Mouse (Mus musculus) left cerebral cortex, adult 9 months (tissue): ENCODE measurements around the gene Il20rb.
A peak's percentile ranks its signal among the peaks of the same experiment; 100 is the strongest.

Experiments used
- DNase-seq, 2 experiments: peaks; one replicate each; pipeline ENCODE4 v3.0.0; 2022; ENCODE audit warnings: low spot score in 2 of 2

Il20rb gene

GRCm38 (mm10) chr9:100431355-100431754 lies 55.2 kb downstream of the Il20rb start:
- no peak for DNase-seq

GRCm38 (mm10) chr9:100430911-100431310 lies 55.7 kb downstream of the Il20rb start:
- no peak for DNase-seq

- DNase-seq, result no peak
Observed at GRCm38 (mm10) chr9:100419644-100420043, 66.9 kb downstream of the Il20rb start.

GRCm38 (mm10) chr9:100419103-100419502 lies 67.5 kb downstream of the Il20rb start:
- no peak for DNase-seq

- DNase-seq, result no peak
Observed at GRCm38 (mm10) chr9:100416756-100417155, 69.8 kb downstream of the Il20rb start.

GRCm38 (mm10) chr9:100416299-100416698 lies 70.3 kb downstream of the Il20rb start:
- no peak for DNase-seq

- DNase-seq, result peak in 1 of 2 experiments; percentile 8
Observed at GRCm38 (mm10) chr9:100415328-100415979, 71.1 kb downstream of the Il20rb start.
